ENCODE assay signal across 8 mouse cellular contexts in genomic region chr13:106937138-106937472, GRCm38 (mm10). TPM values are rescaled to one million over a fixed set of nuclear protein-coding genes. Genes with fewer than 3 reads are reported as not detected.
DNase-seq lines count a peak whose midpoint lies in the region; ATAC-seq and TF ChIP-seq lines count a peak whose summit lies in the region.

No protein-coding gene starts in this region.

- no peaks in the 10 kb centered on the region; the same call in 1 of the 2 replicates for H3K9me3 ChIP-seq in heart, embryonic 14.5 days (ENCODE audit: control insufficient read depth, low read length)
- H3K9me3 ChIP-seq in ES-E14 (ENCODE audit: control insufficient read depth, insufficient read depth, low read depth, low read length): no peaks in the 10 kb centered on the region
- H3K9me3 ChIP-seq in hindbrain, embryonic 10.5 days: no peaks in the 10 kb centered on the region
- H3K9me3 ChIP-seq in midbrain, embryonic 10.5 days (replicated peaks): no peaks in the 10 kb centered on the region

- no peak overlapping the region for H3K27ac ChIP-seq in heart, embryonic 14.5 days (replicated peaks in 1 of 2; ENCODE audit: control insufficient read depth in 1 of 2, insufficient read depth in 1 of 2, low read depth in 2 of 2, low read length in 2 of 2)
- H3K27ac ChIP-seq in ES-E14 (ENCODE audit: insufficient read depth, low read depth, low read length, poor library complexity, severe bottlenecking): no peak overlapping the region
- peak overlapping the region; percentile 96 for H3K27ac ChIP-seq in hindbrain, embryonic 10.5 days
- peak overlapping the region; percentile 96 for H3K27ac ChIP-seq in midbrain, embryonic 10.5 days (replicated peaks)

- H3K36me3 ChIP-seq in heart, embryonic 14.5 days (ENCODE audit: control insufficient read depth, insufficient read depth, low read length): no peaks in the 10 kb centered on the region
- no peaks in the 10 kb centered on the region for H3K36me3 ChIP-seq in ES-E14 (ENCODE audit: control insufficient read depth, insufficient read depth, low read length, poor library complexity, severe bottlenecking)
- no peaks in the 10 kb centered on the region for H3K36me3 ChIP-seq in hindbrain, embryonic 10.5 days
- peaks cover 8% of the 10 kb centered on the region for H3K36me3 ChIP-seq in midbrain, embryonic 10.5 days

- intact Hi-C loops in heart, postnatal 10 days (cut with DNase I): no loop called here

- peaks cover 3 to 10% of the 10 kb centered on the region in 2 experiments; a peak in 3 of 4 replicates for H3K4me1 ChIP-seq in heart, embryonic 14.5 days (ENCODE audit: control insufficient read depth in 2 of 2, insufficient read depth in 2 of 2, low read length in 2 of 2)
- peaks cover 2 to 3% of the 10 kb centered on the region in 2 experiments; a peak in 2 of 4 replicates for H3K4me1 ChIP-seq in ES-E14 (ENCODE audit: control insufficient read depth in 2 of 2, insufficient read depth in 2 of 2, low read length in 2 of 2, poor library complexity in 1 of 2)
- peaks cover 12% of the 10 kb centered on the region for H3K4me1 ChIP-seq in hindbrain, embryonic 10.5 days (replicated peaks)
- H3K4me1 ChIP-seq in midbrain, embryonic 10.5 days: peaks cover 14% of the 10 kb centered on the region

- no peaks in the 10 kb centered on the region for H3K27me3 ChIP-seq in heart, embryonic 14.5 days (ENCODE audit: control insufficient read depth, insufficient read depth, low read length)
- H3K27me3 ChIP-seq in hindbrain, embryonic 10.5 days (ENCODE audit: insufficient read depth, poor library complexity, severe bottlenecking): no peaks in the 10 kb centered on the region
- no peaks in the 10 kb centered on the region for H3K27me3 ChIP-seq in midbrain, embryonic 10.5 days (ENCODE audit: low read depth, poor library complexity, severe bottlenecking)

- peak overlapping the region; percentile 97 for H3K9ac ChIP-seq in heart, embryonic 14.5 days (ENCODE audit: low read length)
- no peak overlapping the region; the same call in 1 of the 2 replicates for H3K9ac ChIP-seq in ES-E14 (ENCODE audit: insufficient read depth, low read depth, low read length, poor library complexity, severe bottlenecking)

- H3K4me3 ChIP-seq in heart, embryonic 14.5 days (ENCODE audit: control insufficient read depth in 1 of 2, insufficient read depth in 1 of 2, low read depth in 1 of 2, low read length in 2 of 2): peak overlapping the region; percentile 84 to 100
- H3K4me3 ChIP-seq in ES-E14 (ENCODE audit: insufficient read depth in 1 of 2, low read depth in 1 of 2, low read length in 2 of 2, poor library complexity in 1 of 2, severe bottlenecking in 1 of 2): peak overlapping the region; percentile 44 to 91
- H3K4me3 ChIP-seq in hindbrain, embryonic 10.5 days: peak overlapping the region; percentile 97
- H3K4me3 ChIP-seq in midbrain, embryonic 10.5 days: peak overlapping the region; percentile 81

- 0 out of 2 replicates have a peak, but pooled peaks have one; percentile 8 for ATAC-seq in heart, embryonic 14.5 days (ENCODE audit: insufficient number of reproducible peaks, insufficient read depth, low FRiP score, low read depth)

- peak overlapping the region; percentile 72 for H3K4me2 ChIP-seq in heart, embryonic 14.5 days (ENCODE audit: low read length)

- 25% methylated on average over 7 of the region's 7 CpGs for WGBS in heart, embryonic 14.5 days
- WGBS in hindbrain, embryonic 10.5 days: 27% methylated on average over 7 of the region's 7 CpGs
- 24% methylated on average over 7 of the region's 7 CpGs for WGBS in midbrain, embryonic 10.5 days

- no peak for DNase-seq in heart, postnatal 10 days
- DNase-seq in ES-E14 (ENCODE audit: low read depth, low spot score): no peak
- no peak for DNase-seq in hindbrain, embryonic 10.5 days (ENCODE audit: low spot score)
- DNase-seq in midbrain, embryonic 10.5 days (ENCODE audit: low spot score): no peak
- no peak for DNase-seq in urinary bladder, adult 18-20 months (ENCODE audit: low spot score in 2 of 2)
- DNase-seq in urinary bladder, adult 2 months (ENCODE audit: low spot score): no peak
- DNase-seq in layer of hippocampus, postnatal 10 days (ENCODE audit: low spot score in 2 of 2): no peak

- in situ Hi-C loops in ES-E14 (cut with MboI; ENCODE audit: low sequenced_read_pairs in 2 of 2, unreplicated experiment in 2 of 2): no loop called here

TF ChIP-seq in ES-E14, 5 proteins besides CTCF, POLR2A, EP300 and RAD21:
- peak; percentile 36; the same call in 1 of the 2 replicates for TF ChIP-seq ZNF384 (IDR thresholded peaks at IDR 0.05; ENCODE audit: low read depth, low read length)
- no peak for TF ChIP-seq MAFK (IDR thresholded peaks at IDR 0.05; ENCODE audit: insufficient read depth, low read depth, low read length)
- TF ChIP-seq CHD2 (IDR thresholded peaks at IDR 0.05; ENCODE audit: low read depth, low read length): no peak
- no peak for TF ChIP-seq ZC3H11A (IDR thresholded peaks at IDR 0.05; ENCODE audit: borderline replicate concordance, low read depth, low read length)
- TF ChIP-seq HCFC1 (IDR thresholded peaks at IDR 0.05; ENCODE audit: borderline replicate concordance, insufficient read depth, low read length): no peak

RNA-seq across cellular contexts. Expression of gene Ipo11, which starts 0.3 kb away (rescaled TPM):
- polyA plus RNA-seq in heart, embryonic 14.5 days (2014; fragmentation: Nextera tagmentation; extraction: Ambion mirVana): 68.2 and 70.6 TPM in 2 replicates
- total RNA-seq in heart, postnatal 10 days (2021): 10 to 100 TPM; 26.9 to 27.4 TPM
- total RNA-seq in ES-E14 (2012; rRNA removed): 51.0 and 68.6 TPM in 2 replicates
- 73.7 and 90.3 TPM in 2 replicates for polyA plus RNA-seq in hindbrain, embryonic 10.5 days (2016; fragmentation: Nextera tagmentation; extraction: Ambion mirVana)
- 92.7 and 102 TPM in 2 replicates for polyA plus RNA-seq in midbrain, embryonic 10.5 days (2016; fragmentation: Nextera tagmentation; extraction: Ambion mirVana)
- polyA plus RNA-seq in urinary bladder, adult 2 months (2012; rRNA removed): 14.4 and 15.7 TPM in 2 replicates
- total RNA-seq in layer of hippocampus, postnatal 10 days (2021): 10 to 100 TPM; 67.8 to 70.3 TPM

RNA-seq across cellular contexts. Expression of gene Dimt1, which starts 9.8 kb away (rescaled TPM):
- 27.0 and 31.1 TPM in 2 replicates for polyA plus RNA-seq in heart, embryonic 14.5 days (2014; fragmentation: Nextera tagmentation; extraction: Ambion mirVana)
- total RNA-seq in heart, postnatal 10 days (2021): 1 to 10 TPM; 8.2 to 9.7 TPM
- total RNA-seq in ES-E14 (2012; rRNA removed): 45.9 and 58.1 TPM in 2 replicates
- polyA plus RNA-seq in hindbrain, embryonic 10.5 days (2016; fragmentation: Nextera tagmentation; extraction: Ambion mirVana): 37.1 and 49.2 TPM in 2 replicates
- polyA plus RNA-seq in midbrain, embryonic 10.5 days (2016; fragmentation: Nextera tagmentation; extraction: Ambion mirVana): 45.4 and 45.9 TPM in 2 replicates
- 13.3 and 19.3 TPM in 2 replicates for polyA plus RNA-seq in urinary bladder, adult 2 months (2012; rRNA removed)
- total RNA-seq in layer of hippocampus, postnatal 10 days (2021): 10 to 100 TPM; 17.4 to 23.2 TPM

Comparison
In these comparisons a context has a peak if more than half of its experiments do, and no peak if none do; other contexts are left out.
1. H3K27ac ChIP-seq: peak in hindbrain, embryonic 10.5 days (single experiment) and midbrain, embryonic 10.5 days (single experiment); none in heart, embryonic 14.5 days (0 of 2) and ES-E14 (single experiment).
2. Peak in every context shown above with its lines, with median percentiles within 50 percentile points of each other: H3K4me3 ChIP-seq.